Mouse (Mus musculus) megakaryocyte, embryonic 14.5 days (primary cell): ENCODE results near the gene Pdgfb.

Source experiments
- FLI1 ChIP-seq: IDR thresholded peaks from 2 replicates; pipeline ENCODE4 v1.6.1; 2012; ENCODE audit warnings: low read length, inconsistent platforms, mixed read lengths
- GATA1 ChIP-seq: IDR thresholded peaks from 3 replicates; pipeline ENCODE4 v1.6.1; 2012; ENCODE audit warnings: mixed read lengths, low read length, inconsistent platforms, borderline replicate concordance

GRCm38 (mm10) chr15:80019220-80019619 lies 4.4 kb upstream of the Pdgfb start:
- TF ChIP-seq GATA1 (no peak), FLI1 (no peak)
